Mouse (Mus musculus) neural tube, embryonic 13.5 days (tissue): ENCODE results near the gene Hdac4. TPM values are rescaled to one million over a fixed set of nuclear protein-coding genes. Genes with fewer than 3 reads are reported as not detected.

ENCODE experiments used
- ATAC-seq: fragments of 200-750 bp; cut with Nextera tagmentation; 2 replicates; pipeline ENCODE4 v1.8.0; 2017; ENCODE audit warnings: low read depth, mild to moderate bottlenecking, moderate TSS enrichment, moderate library complexity
- H3K27ac ChIP-seq: fragments of 300-500 bp; sonication (generic); replicated peaks from 2 replicates; pipeline ENCODE4 v1.5.1; 2015; ENCODE audit warnings: moderate library complexity, mild to moderate bottlenecking, inconsistent platforms
- H3K27me3 ChIP-seq: fragments of 300-500 bp; sonication (generic); 2 replicates; pipeline ENCODE4 v1.6.1; 2015; ENCODE audit warnings: mild to moderate bottlenecking, inconsistent platforms
- H3K36me3 ChIP-seq: fragments of 300-500 bp; sonication (generic); 2 replicates; pipeline ENCODE4 v1.6.1; 2015; ENCODE audit warnings: mild to moderate bottlenecking, inconsistent platforms
- H3K4me1 ChIP-seq: fragments of 300-500 bp; sonication (generic); replicated peaks from 2 replicates; pipeline ENCODE4 v1.6.1; 2015; ENCODE audit warnings: inconsistent platforms
- H3K4me2 ChIP-seq: fragments of 300-500 bp; sonication (generic); 2 replicates; pipeline ENCODE4 v1.6.1; 2015; ENCODE audit warnings: inconsistent platforms, mild to moderate bottlenecking, moderate library complexity
- H3K4me3 ChIP-seq: fragments of 300-500 bp; sonication (generic); 2 replicates; pipeline ENCODE4 v1.5.1; 2015; ENCODE audit warnings: mild to moderate bottlenecking, inconsistent platforms
- H3K9ac ChIP-seq: fragments of 300-500 bp; sonication (generic); 2 replicates; pipeline ENCODE4 v1.6.1; 2015; ENCODE audit warnings: moderate library complexity, mild to moderate bottlenecking, inconsistent platforms
- H3K9me3 ChIP-seq: fragments of 300-500 bp; sonication (generic); 2 replicates; pipeline ENCODE4 v1.6.1; 2016; ENCODE audit warnings: inconsistent platforms
- WGBS: fragments of 180-500 bp; shearing (Covaris S2); methylation state at CpG from one replicate; pipeline ENCODE4 v1.1.7; 2015; 5-methylcytosine and 5-hydroxymethylcytosine counted together
- polyA plus RNA-seq: library from polyadenylated mRNA; unstranded; fragments of >200 nt; fragmentation: Nextera tagmentation; extraction: Ambion mirVana; gene quantifications from 2 replicates; pipeline ENCODE4 v1.2.1, GENCODE M21; 2015

The Hdac4 gene
- polyA plus RNA-seq, 1 experiment from 2014 or later = 28.7 TPM

GRCm38 (mm10) chr1:92106486-92107160 lies 88.9 kb downstream of the Hdac4 start:
- Histone ChIP-seq H3K4me2 (no peak overlapping the region), H3K9me3 (no peaks in the 10 kb centered on the region), H3K4me3 (no peak overlapping the region), H3K36me3 (no peaks in the 10 kb centered on the region), H3K9ac (no peak overlapping the region), H3K27ac (no peak overlapping the region), H3K27me3 (no peaks in the 10 kb centered on the region), H3K4me1 (peaks cover 21% of the 10 kb centered on the region)
- 90% methylated on average over 4 of the region's 4 CpGs for WGBS
- no peak for ATAC-seq

- Histone ChIP-seq H3K9me3 (no peaks in the 10 kb centered on the region), H3K27ac (no peak overlapping the region), H3K36me3 (no peaks in the 10 kb centered on the region), H3K4me2 (no peak overlapping the region), H3K27me3 (no peaks in the 10 kb centered on the region), H3K4me3 (no peak overlapping the region), H3K9ac (no peak overlapping the region), H3K4me1 (peaks cover 31% of the 10 kb centered on the region)
- no peak for ATAC-seq
- WGBS = 93% methylated on average over 3 of the region's 3 CpGs
These were observed 90.8 kb downstream of the Hdac4 start for GRCm38 (mm10) chr1:92104718-92105117.

GRCm38 (mm10) chr1:92103971-92104370 lies 91.5 kb downstream of the Hdac4 start:
- H3K9ac ChIP-seq = no peak overlapping the region
- ATAC-seq = no peak
- H3K9me3 ChIP-seq = no peaks in the 10 kb centered on the region
- no peak overlapping the region for H3K4me3 ChIP-seq
- H3K36me3 ChIP-seq = no peaks in the 10 kb centered on the region
- H3K4me2 ChIP-seq = no peak overlapping the region
- H3K4me1 ChIP-seq = peaks cover 28% of the 10 kb centered on the region
- H3K27ac ChIP-seq = no peak overlapping the region
- H3K27me3 ChIP-seq = no peaks in the 10 kb centered on the region

GRCm38 (mm10) chr1:92103377-92103776 lies 92.1 kb downstream of the Hdac4 start:
- WGBS = 75% methylated on average over 3 of the region's 3 CpGs
- H3K27ac ChIP-seq = no peak overlapping the region
- no peak overlapping the region for H3K9ac ChIP-seq
- H3K4me3 ChIP-seq = no peak overlapping the region
- no peak for ATAC-seq
- H3K4me2 ChIP-seq = no peak overlapping the region
- H3K36me3 ChIP-seq = no peaks in the 10 kb centered on the region
- no peaks in the 10 kb centered on the region for H3K9me3 ChIP-seq
- H3K4me1 ChIP-seq = peaks cover 25% of the 10 kb centered on the region
- H3K27me3 ChIP-seq = no peaks in the 10 kb centered on the region

- WGBS = 86% methylated on average over 1 of the region's 1 CpGs
- Histone ChIP-seq H3K36me3 (no peaks in the 10 kb centered on the region), H3K4me3 (no peak overlapping the region), H3K9ac (no peak overlapping the region), H3K4me2 (no peak overlapping the region), H3K27me3 (no peaks in the 10 kb centered on the region), H3K9me3 (no peaks in the 10 kb centered on the region), H3K27ac (no peak overlapping the region), H3K4me1 (peaks cover 25% of the 10 kb centered on the region)
- ATAC-seq = no peak
These were observed 92.7 kb downstream of the Hdac4 start for GRCm38 (mm10) chr1:92102825-92103224.

GRCm38 (mm10) chr1:92100371-92100891 lies 95.1 kb downstream of the Hdac4 start:
- H3K4me3 ChIP-seq = no peak overlapping the region
- 69% methylated on average over 4 of the region's 4 CpGs for WGBS
- H3K9me3 ChIP-seq = no peaks in the 10 kb centered on the region
- no peaks in the 10 kb centered on the region for H3K36me3 ChIP-seq
- no peak overlapping the region for H3K9ac ChIP-seq
- H3K4me1 ChIP-seq = peaks cover 25% of the 10 kb centered on the region
- H3K27ac ChIP-seq = 0 out of 2 replicates have a peak overlapping the region, but pooled peaks have one; percentile 1
- no peak overlapping the region for H3K4me2 ChIP-seq
- ATAC-seq = no peak
- H3K27me3 ChIP-seq = no peaks in the 10 kb centered on the region

GRCm38 (mm10) chr1:92099964-92100363 lies 95.5 kb downstream of the Hdac4 start:
- Histone ChIP-seq H3K4me1 (peaks cover 25% of the 10 kb centered on the region), H3K9me3 (no peaks in the 10 kb centered on the region), H3K27me3 (no peaks in the 10 kb centered on the region), H3K4me2 (no peak overlapping the region), H3K36me3 (no peaks in the 10 kb centered on the region), H3K4me3 (no peak overlapping the region), H3K9ac (no peak overlapping the region), H3K27ac (0 out of 2 replicates have a peak overlapping the region, but pooled peaks have one; percentile 1)
- 85% methylated on average over 4 of the region's 4 CpGs for WGBS
- ATAC-seq = no peak

- Histone ChIP-seq H3K4me1 (peaks cover 25% of the 10 kb centered on the region), H3K27ac (0 out of 2 replicates have a peak overlapping the region, but pooled peaks have one; percentile 1), H3K4me3 (no peak overlapping the region), H3K4me2 (no peak overlapping the region), H3K9ac (no peak overlapping the region), H3K27me3 (no peaks in the 10 kb centered on the region), H3K9me3 (no peaks in the 10 kb centered on the region), H3K36me3 (no peaks in the 10 kb centered on the region)
- 67% methylated on average over 4 of the region's 4 CpGs for WGBS
- ATAC-seq = no peak
These were observed 96.0 kb downstream of the Hdac4 start for GRCm38 (mm10) chr1:92099502-92099901.

GRCm38 (mm10) chr1:92098456-92098855 lies 97.0 kb downstream of the Hdac4 start:
- Histone ChIP-seq H3K9ac (no peak overlapping the region), H3K27me3 (no peaks in the 10 kb centered on the region), H3K4me3 (no peak overlapping the region), H3K4me1 (peaks cover 19% of the 10 kb centered on the region), H3K36me3 (no peaks in the 10 kb centered on the region), H3K4me2 (no peak overlapping the region), H3K27ac (no peak overlapping the region), H3K9me3 (no peaks in the 10 kb centered on the region)
- ATAC-seq = no peak
- WGBS = 78% methylated on average over 3 of the region's 3 CpGs

GRCm38 (mm10) chr1:92096991-92097525 lies 98.4 kb downstream of the Hdac4 start:
- no peak overlapping the region for H3K4me3 ChIP-seq
- no peaks in the 10 kb centered on the region for H3K27me3 ChIP-seq
- no peak for ATAC-seq
- no peak overlapping the region for H3K9ac ChIP-seq
- H3K36me3 ChIP-seq = no peaks in the 10 kb centered on the region
- no peak overlapping the region for H3K4me2 ChIP-seq
- H3K27ac ChIP-seq = no peak overlapping the region
- WGBS = 84% methylated on average over 3 of the region's 3 CpGs
- H3K9me3 ChIP-seq = no peaks in the 10 kb centered on the region
- peaks cover 15% of the 10 kb centered on the region for H3K4me1 ChIP-seq

GRCm38 (mm10) chr1:92092286-92092685 lies 103.2 kb downstream of the Hdac4 start:
- no peaks in the 10 kb centered on the region for H3K27me3 ChIP-seq
- no peaks in the 10 kb centered on the region for H3K36me3 ChIP-seq
- no peak overlapping the region for H3K27ac ChIP-seq
- no peak for ATAC-seq
- H3K4me1 ChIP-seq = peaks cover 16% of the 10 kb centered on the region
- 90% methylated on average over 4 of the region's 4 CpGs for WGBS
- no peak overlapping the region for H3K4me3 ChIP-seq
- H3K9me3 ChIP-seq = no peaks in the 10 kb centered on the region
- no peak overlapping the region for H3K9ac ChIP-seq
- H3K4me2 ChIP-seq = no peak overlapping the region

- Histone ChIP-seq H3K4me2 (no peak overlapping the region), H3K36me3 (no peaks in the 10 kb centered on the region), H3K4me1 (peaks cover 48% of the 10 kb centered on the region), H3K9ac (no peak overlapping the region), H3K27ac (no peak overlapping the region), H3K9me3 (no peaks in the 10 kb centered on the region), H3K27me3 (no peaks in the 10 kb centered on the region), H3K4me3 (no peak overlapping the region)
- ATAC-seq = no peak
- WGBS = 84% methylated on average over 2 of the region's 2 CpGs
These were observed 107.7 kb downstream of the Hdac4 start for GRCm38 (mm10) chr1:92087821-92088220.

GRCm38 (mm10) chr1:92087343-92087742 lies 108.2 kb downstream of the Hdac4 start:
- no peak overlapping the region for H3K27ac ChIP-seq
- WGBS = 97% methylated on average over 2 of the region's 2 CpGs
- H3K9ac ChIP-seq = no peak overlapping the region
- no peaks in the 10 kb centered on the region for H3K36me3 ChIP-seq
- H3K4me3 ChIP-seq = no peak overlapping the region
- no peaks in the 10 kb centered on the region for H3K27me3 ChIP-seq
- ATAC-seq = no peak
- peaks cover 49% of the 10 kb centered on the region for H3K4me1 ChIP-seq
- no peak overlapping the region for H3K4me2 ChIP-seq
- no peaks in the 10 kb centered on the region for H3K9me3 ChIP-seq
